Mouse (Mus musculus): ENCODE data around the gene Cers6. TPM values are rescaled to one million over a fixed set of nuclear protein-coding genes. Genes with fewer than 3 reads are reported as not detected.

Cers6 gene
- polyA plus RNA-seq, 1 experiment from 2014 or later: 82.3 TPM

GRCm38 (mm10) chr2:68860391-68860790, 850 bp upstream of the Cers6 start:
- H3K4me2 ChIP-seq (ENCODE audit: low read depth, low read length): peak overlapping the region; percentile 76
- no peak overlapping the region for H3K27ac ChIP-seq (ENCODE audit: low read depth, low read length)
- H3K27me3 ChIP-seq (ENCODE audit: control insufficient read depth, insufficient read depth, low read length): no peaks in the 10 kb centered on the region
- peak overlapping the region; percentile 92; the same call in 1 of the 2 replicates for H3K4me3 ChIP-seq (ENCODE audit: low read depth, low read length)
- H3K4me1 ChIP-seq (ENCODE audit: control insufficient read depth, insufficient read depth, low read length): peaks cover 12% of the 10 kb centered on the region; the same call in 1 of the 2 replicates
- 65% methylated on average over 2 of the region's 2 CpGs for WGBS
- no peak overlapping the region for H3K9ac ChIP-seq (replicated peaks; ENCODE audit: low read depth, low read length)
- no peaks in the 10 kb centered on the region for H3K36me3 ChIP-seq (ENCODE audit: control insufficient read depth, insufficient read depth, low read length)
- H3K9me3 ChIP-seq (ENCODE audit: control insufficient read depth, low read length): no peaks in the 10 kb centered on the region
- no peak for ATAC-seq (ENCODE audit: low read depth)

- peaks cover 12% of the 10 kb centered on the region; the same call in 1 of the 2 replicates for H3K4me1 ChIP-seq (ENCODE audit: control insufficient read depth, insufficient read depth, low read length)
- H3K9me3 ChIP-seq (ENCODE audit: control insufficient read depth, low read length): no peaks in the 10 kb centered on the region
- H3K27me3 ChIP-seq (ENCODE audit: control insufficient read depth, insufficient read depth, low read length): no peaks in the 10 kb centered on the region
- H3K36me3 ChIP-seq (ENCODE audit: control insufficient read depth, insufficient read depth, low read length): no peaks in the 10 kb centered on the region
- peak overlapping the region; percentile 92 for H3K9ac ChIP-seq (replicated peaks; ENCODE audit: low read depth, low read length)
- H3K27ac ChIP-seq (ENCODE audit: low read depth, low read length): peak overlapping the region; percentile 87
- H3K4me2 ChIP-seq (ENCODE audit: low read depth, low read length): peak overlapping the region; percentile 76
- under 1% methylated on average over 64 of the region's 64 CpGs for WGBS
- H3K4me3 ChIP-seq (ENCODE audit: low read depth, low read length): peak overlapping the region; percentile 92
- ATAC-seq (ENCODE audit: low read depth): peak; percentile 76
These were observed 651 bp downstream of the Cers6 start for GRCm38 (mm10) chr2:68861721-68862463.

- Histone ChIP-seq H3K4me2 (ENCODE audit: low read depth, low read length) (peak overlapping the region; percentile 76), H3K9me3 (ENCODE audit: control insufficient read depth, low read length) (no peaks in the 10 kb centered on the region), H3K27ac (ENCODE audit: low read depth, low read length) (peak overlapping the region; percentile 87), H3K4me1 (ENCODE audit: control insufficient read depth, insufficient read depth, low read length) (peaks cover 12% of the 10 kb centered on the region; the same call in 1 of the 2 replicates), H3K9ac (replicated peaks; ENCODE audit: low read depth, low read length) (peak overlapping the region; percentile 92), H3K4me3 (ENCODE audit: low read depth, low read length) (peak overlapping the region; percentile 92), H3K36me3 (ENCODE audit: control insufficient read depth, insufficient read depth, low read length) (no peaks in the 10 kb centered on the region), H3K27me3 (ENCODE audit: control insufficient read depth, insufficient read depth, low read length) (no peaks in the 10 kb centered on the region)
- no peak for ATAC-seq (ENCODE audit: low read depth)
- 4% methylated on average over 15 of the region's 15 CpGs for WGBS
These were observed 1.4 kb downstream of the Cers6 start for GRCm38 (mm10) chr2:68862464-68863266.

- Histone ChIP-seq H3K36me3 (ENCODE audit: control insufficient read depth, insufficient read depth, low read length) (no peaks in the 10 kb centered on the region), H3K4me3 (ENCODE audit: low read depth, low read length) (peak overlapping the region; percentile 92), H3K27me3 (ENCODE audit: control insufficient read depth, insufficient read depth, low read length) (no peaks in the 10 kb centered on the region), H3K9ac (replicated peaks; ENCODE audit: low read depth, low read length) (peak overlapping the region; percentile 92), H3K27ac (ENCODE audit: low read depth, low read length) (no peak overlapping the region; the same call in 1 of the 2 replicates), H3K9me3 (ENCODE audit: control insufficient read depth, low read length) (no peaks in the 10 kb centered on the region), H3K4me1 (ENCODE audit: control insufficient read depth, insufficient read depth, low read length) (peaks cover 12% of the 10 kb centered on the region; the same call in 1 of the 2 replicates), H3K4me2 (ENCODE audit: low read depth, low read length) (peak overlapping the region; percentile 76)
- 9% methylated on average over 6 of the region's 6 CpGs for WGBS
- ATAC-seq (ENCODE audit: low read depth): no peak
These were observed 2.3 kb downstream of the Cers6 start for GRCm38 (mm10) chr2:68863561-68863960.

GRCm38 (mm10) chr2:68864366-68864765, 3.1 kb downstream of the Cers6 start:
- Histone ChIP-seq H3K4me3 (ENCODE audit: low read depth, low read length) (peak overlapping the region; percentile 92), H3K4me1 (ENCODE audit: control insufficient read depth, insufficient read depth, low read length) (peaks cover 12% of the 10 kb centered on the region; the same call in 1 of the 2 replicates), H3K27ac (ENCODE audit: low read depth, low read length) (no peak overlapping the region), H3K9me3 (ENCODE audit: control insufficient read depth, low read length) (no peaks in the 10 kb centered on the region), H3K36me3 (ENCODE audit: control insufficient read depth, insufficient read depth, low read length) (no peaks in the 10 kb centered on the region), H3K4me2 (ENCODE audit: low read depth, low read length) (peak overlapping the region; percentile 76), H3K9ac (replicated peaks; ENCODE audit: low read depth, low read length) (no peak overlapping the region), H3K27me3 (ENCODE audit: control insufficient read depth, insufficient read depth, low read length) (no peaks in the 10 kb centered on the region)
- no peak for ATAC-seq (ENCODE audit: low read depth)
- 67% methylated on average over 2 of the region's 2 CpGs for WGBS

GRCm38 (mm10) chr2:68867148-68867547, 5.9 kb downstream of the Cers6 start:
- Histone ChIP-seq H3K27me3 (ENCODE audit: control insufficient read depth, insufficient read depth, low read length) (no peaks in the 10 kb centered on the region), H3K4me2 (ENCODE audit: low read depth, low read length) (no peak overlapping the region), H3K4me1 (ENCODE audit: control insufficient read depth, insufficient read depth, low read length) (peaks cover 8% of the 10 kb centered on the region; the same call in 1 of the 2 replicates), H3K9ac (replicated peaks; ENCODE audit: low read depth, low read length) (no peak overlapping the region), H3K9me3 (ENCODE audit: control insufficient read depth, low read length) (no peaks in the 10 kb centered on the region), H3K27ac (ENCODE audit: low read depth, low read length) (no peak overlapping the region), H3K36me3 (ENCODE audit: control insufficient read depth, insufficient read depth, low read length) (no peaks in the 10 kb centered on the region), H3K4me3 (ENCODE audit: low read depth, low read length) (no peak overlapping the region)
- WGBS: 72% methylated on average over 4 of the region's 4 CpGs
- ATAC-seq (ENCODE audit: low read depth): no peak

- H3K4me1 ChIP-seq (ENCODE audit: control insufficient read depth, insufficient read depth, low read length): no peaks in the 10 kb centered on the region
- no peak overlapping the region for H3K4me2 ChIP-seq (ENCODE audit: low read depth, low read length)
- H3K27me3 ChIP-seq (ENCODE audit: control insufficient read depth, insufficient read depth, low read length): no peaks in the 10 kb centered on the region
- no peak overlapping the region for H3K9ac ChIP-seq (replicated peaks; ENCODE audit: low read depth, low read length)
- H3K36me3 ChIP-seq (ENCODE audit: control insufficient read depth, insufficient read depth, low read length): no peaks in the 10 kb centered on the region
- WGBS: 84% methylated on average over 17 of the region's 17 CpGs
- ATAC-seq (ENCODE audit: low read depth): no peak
- H3K9me3 ChIP-seq (ENCODE audit: control insufficient read depth, low read length): no peaks in the 10 kb centered on the region
- no peak overlapping the region for H3K4me3 ChIP-seq (ENCODE audit: low read depth, low read length)
- H3K27ac ChIP-seq (ENCODE audit: low read depth, low read length): no peak overlapping the region
These were observed 9.9 kb downstream of the Cers6 start for GRCm38 (mm10) chr2:68870999-68871780.

GRCm38 (mm10) chr2:68873086-68873485, 11.8 kb downstream of the Cers6 start:
- ATAC-seq (ENCODE audit: low read depth): no peak
- no peaks in the 10 kb centered on the region for H3K36me3 ChIP-seq (ENCODE audit: control insufficient read depth, insufficient read depth, low read length)
- no peaks in the 10 kb centered on the region for H3K4me1 ChIP-seq (ENCODE audit: control insufficient read depth, insufficient read depth, low read length)
- WGBS: 80% methylated on average over 6 of the region's 6 CpGs
- H3K4me3 ChIP-seq (ENCODE audit: low read depth, low read length): no peak overlapping the region
- H3K4me2 ChIP-seq (ENCODE audit: low read depth, low read length): no peak overlapping the region
- H3K27me3 ChIP-seq (ENCODE audit: control insufficient read depth, insufficient read depth, low read length): no peaks in the 10 kb centered on the region
- H3K27ac ChIP-seq (ENCODE audit: low read depth, low read length): no peak overlapping the region
- no peaks in the 10 kb centered on the region for H3K9me3 ChIP-seq (ENCODE audit: control insufficient read depth, low read length)
- H3K9ac ChIP-seq (replicated peaks; ENCODE audit: low read depth, low read length): no peak overlapping the region
